Mouse (Mus musculus) C2C12 (cell line): Measurements from ENCODE around the gene Dnajb12. TPM values are rescaled to one million over a fixed set of nuclear protein-coding genes. Genes with fewer than 3 reads are reported as not detected.

Source experiments
- H3K27me3 ChIP-seq: one replicate; pipeline ENCODE4 v1.6.1; 2011; ENCODE audit not compliant: control insufficient read depth, insufficient read depth, insufficient read length
- H3K36me3 ChIP-seq: one replicate; pipeline ENCODE4 v1.6.1; 2011; ENCODE audit not compliant: control insufficient read depth, insufficient read depth
- H3K4me3 ChIP-seq: one replicate; pipeline ENCODE4 v1.5.1; 2011; ENCODE audit warnings: mild to moderate bottlenecking, control low read depth; ENCODE audit not compliant: poor library complexity, insufficient read depth, severe bottlenecking
- H3K79me2 ChIP-seq: one replicate; pipeline ENCODE4 v1.6.1; 2011; ENCODE audit not compliant: control insufficient read depth, insufficient read depth
- H3K79me3 ChIP-seq: one replicate; pipeline ENCODE4 v1.6.1; 2011; ENCODE audit warnings: low read depth, control low read depth
- H3ac ChIP-seq: one replicate; pipeline ENCODE3; 2011; ENCODE audit warnings: low read depth; ENCODE audit not compliant: control insufficient read depth, insufficient read length
- CEBPB ChIP-seq: IDR thresholded peaks from one replicate; pipeline ENCODE4 v1.6.1; 2011; ENCODE audit warnings: low read depth, mild to moderate bottlenecking, control low read depth, moderate library complexity
- CTCF ChIP-seq: IDR thresholded peaks from one replicate; pipeline ENCODE4 v1.5.1; 2011; ENCODE audit not compliant: control insufficient read depth, insufficient read depth, insufficient read length
- FOSL1 ChIP-seq: IDR thresholded peaks from one replicate; pipeline ENCODE4 v1.8.0; 2011; ENCODE audit warnings: mild to moderate bottlenecking, low read length; ENCODE audit not compliant: poor library complexity, insufficient read depth, severe bottlenecking
- MAX ChIP-seq: IDR thresholded peaks from one replicate; pipeline ENCODE4 v1.6.1; 2011; ENCODE audit warnings: mild to moderate bottlenecking, control low read depth
- MYOD1 ChIP-seq: IDR thresholded peaks from one replicate; pipeline ENCODE4 v1.6.1; 2011; ENCODE audit warnings: low read depth; ENCODE audit not compliant: control insufficient read depth, insufficient read length
- MYOG ChIP-seq: IDR thresholded peaks from one replicate; pipeline ENCODE4 v1.6.1; 2011; ENCODE audit not compliant: control insufficient read depth, insufficient read length; ENCODE audit errors: extremely low read depth
- USF1 ChIP-seq: IDR thresholded peaks from one replicate; pipeline ENCODE4 v1.6.1; 2011; ENCODE audit warnings: low read depth, mild to moderate bottlenecking, control low read depth, moderate library complexity
- polyA plus RNA-seq: library from polyadenylated mRNA; unstranded; fragments of >200 nt; fragmentation: generic; extraction: Trizol; gene quantifications from one replicate; pipeline ENCODE4 v1.2.1, GENCODE M21; 2012; ENCODE audit warnings: missing spikeins

Gene Dnajb12
- polyA plus RNA-seq, 1 experiment = 25.8 TPM

DNA sequence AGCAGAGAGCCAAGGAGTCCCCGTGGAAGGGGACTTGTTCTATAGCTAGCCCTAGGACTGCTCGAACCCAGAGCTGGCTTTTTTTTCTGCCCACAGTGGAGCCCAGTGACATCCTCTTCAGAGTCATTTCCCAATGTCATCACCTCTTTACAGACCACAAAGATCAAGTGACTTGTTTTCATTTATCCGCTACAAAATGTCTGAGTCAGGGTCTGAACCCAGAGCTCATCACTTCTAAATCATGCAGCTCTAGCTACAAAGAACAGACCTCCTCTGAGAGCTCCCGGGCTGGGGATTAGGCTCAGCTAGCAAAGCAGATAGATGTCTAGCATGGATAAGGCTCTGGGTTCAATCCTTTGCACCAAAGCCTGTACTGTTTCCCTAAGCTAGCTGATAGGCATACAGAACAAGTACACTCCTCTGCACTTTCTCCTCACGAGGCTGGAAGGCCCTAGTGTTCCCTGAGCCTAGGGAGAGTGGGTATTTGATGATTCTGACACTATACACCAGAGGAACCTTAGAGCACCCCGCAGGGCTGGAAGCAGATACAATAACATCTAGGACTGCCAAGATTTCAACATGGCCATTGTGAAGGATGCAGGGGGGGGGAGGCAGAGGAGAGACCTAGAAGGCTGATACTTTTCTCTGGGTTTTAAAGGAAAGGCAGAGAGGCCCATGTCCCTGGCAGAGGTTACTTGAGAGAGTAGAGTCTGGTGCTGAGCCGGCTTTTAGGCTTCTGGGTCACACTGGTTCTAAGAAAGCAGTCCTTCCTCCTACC is 68.1 kb downstream of the Dnajb12 start:
- Histone ChIP-seq H3K4me3 (no peak overlapping the region), H3K79me3 (peaks cover 17% of the 10 kb centered on the region), H3K79me2 (peaks cover 21% of the 10 kb centered on the region), H3ac (no peak overlapping the region), H3K36me3 (peaks cover 5% of the 10 kb centered on the region), H3K27me3 (no peaks in the 10 kb centered on the region)
- TF ChIP-seq MYOD1 (no peak), CTCF (no peak), CEBPB (no peak), USF1 (no peak), FOSL1 (no peak), MAX (no peak), MYOG (no peak)

DNA sequence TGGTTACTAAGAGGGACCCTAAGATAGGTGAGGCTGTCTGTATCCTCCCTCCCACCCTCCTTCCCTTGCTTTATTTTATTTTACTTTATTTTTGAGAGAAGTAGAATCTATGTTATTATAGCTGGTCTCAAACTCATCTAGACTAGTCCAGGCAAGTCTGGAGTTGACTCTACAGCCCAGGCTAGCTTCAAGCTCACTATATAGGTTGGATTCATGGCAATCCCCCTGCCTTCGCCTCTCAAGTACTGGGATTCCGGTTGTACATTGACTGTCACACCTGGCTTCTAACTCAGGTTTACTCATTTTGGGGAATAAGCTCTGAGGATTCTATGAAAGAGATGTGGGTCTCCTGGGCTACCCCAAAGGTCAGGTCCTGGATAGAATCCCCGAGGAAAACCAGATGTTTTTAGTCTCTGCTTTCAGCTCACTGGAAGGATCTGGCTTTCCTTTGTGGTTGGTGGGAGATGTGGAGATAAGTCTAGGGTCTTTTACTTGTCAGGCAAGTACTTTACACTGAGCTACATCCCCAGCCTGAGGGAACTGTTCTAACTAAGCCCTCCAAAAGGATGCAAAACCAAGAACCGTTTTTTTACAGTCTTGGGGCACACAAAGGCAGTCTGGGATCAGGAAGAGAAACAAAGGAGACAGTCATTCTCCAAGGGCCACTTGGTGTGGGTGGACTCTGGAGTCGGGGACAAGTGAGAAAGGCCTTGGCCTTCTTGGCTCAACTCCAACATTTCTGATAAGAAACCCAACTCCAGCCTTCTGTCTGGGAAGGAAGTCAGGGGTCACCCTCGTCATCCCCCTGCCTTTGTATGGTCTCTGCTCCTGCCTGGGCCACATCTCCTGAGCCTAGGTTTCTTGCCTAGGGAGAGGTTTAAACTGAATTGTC is 69.3 kb downstream of the Dnajb12 start:
- H3K36me3 ChIP-seq = peaks cover 5% of the 10 kb centered on the region
- H3K4me3 ChIP-seq = no peak overlapping the region
- H3K79me2 ChIP-seq = peaks cover 21% of the 10 kb centered on the region
- H3K27me3 ChIP-seq = no peaks in the 10 kb centered on the region
- TF ChIP-seq USF1 (no peak), MYOG (no peak), CTCF (no peak), MYOD1 (no peak), MAX (no peak), CEBPB (no peak), FOSL1 (no peak)
- H3K79me3 ChIP-seq = peaks cover 17% of the 10 kb centered on the region
- H3ac ChIP-seq = no peak overlapping the region

Other genes with a start within 250 kb of the Dnajb12 start
- gene Micu1, start 177.1 kb upstream of the Dnajb12 start, polyA plus RNA-seq = 90.2 TPM
- 62.7 TPM for gene Ddit4, start 72.3 kb downstream of the Dnajb12 start, polyA plus RNA-seq
- 24.1 TPM for gene Ascc1, start 123.2 kb downstream of the Dnajb12 start, polyA plus RNA-seq
- 104 TPM for gene Anapc16, start 123.6 kb downstream of the Dnajb12 start, polyA plus RNA-seq
- 12.1 TPM for gene Spock2, start 226.7 kb downstream of the Dnajb12 start, polyA plus RNA-seq